Mouse (Mus musculus): ENCODE results near the gene H2al1e. TPM values are rescaled to one million over a fixed set of nuclear protein-coding genes. Genes with fewer than 3 reads are reported as not detected.

Gene H2al1e
- polyA plus RNA-seq, 1 experiment from 2014 or later: not detected

Other genes with a start within 250 kb of the H2al1e start
- not detected in 2 replicates for gene H2al1a, start 12.7 kb upstream of the H2al1e start, polyA plus RNA-seq (2015; fragmentation: Nextera tagmentation; extraction: Ambion mirVana)
- not detected in 2 replicates for gene H2al1b, start 9.5 kb upstream of the H2al1e start, polyA plus RNA-seq (2015; fragmentation: Nextera tagmentation; extraction: Ambion mirVana)
- gene H2al1c, start 6.3 kb upstream of the H2al1e start, polyA plus RNA-seq (2015; fragmentation: Nextera tagmentation; extraction: Ambion mirVana): not detected in 2 replicates
- not detected in 2 replicates for gene H2al1d, start 3.1 kb upstream of the H2al1e start, polyA plus RNA-seq (2015; fragmentation: Nextera tagmentation; extraction: Ambion mirVana)
- not detected in 2 replicates for gene H2al1f, start 3.2 kb downstream of the H2al1e start, polyA plus RNA-seq (2015; fragmentation: Nextera tagmentation; extraction: Ambion mirVana)
- gene H2al1g, start 6.3 kb downstream of the H2al1e start, polyA plus RNA-seq (2015; fragmentation: Nextera tagmentation; extraction: Ambion mirVana): not detected in 2 replicates
- not detected in 2 replicates for gene H2al1h, start 9.6 kb downstream of the H2al1e start, polyA plus RNA-seq (2015; fragmentation: Nextera tagmentation; extraction: Ambion mirVana)
- gene H2al1i, start 12.7 kb downstream of the H2al1e start, polyA plus RNA-seq (2015; fragmentation: Nextera tagmentation; extraction: Ambion mirVana): not detected in 2 replicates
- gene H2al1j, start 15.9 kb downstream of the H2al1e start, polyA plus RNA-seq (2015; fragmentation: Nextera tagmentation; extraction: Ambion mirVana): not detected in 2 replicates